13 mouse cellular contexts compared by ENCODE assay signal in the genomic region with DNA sequence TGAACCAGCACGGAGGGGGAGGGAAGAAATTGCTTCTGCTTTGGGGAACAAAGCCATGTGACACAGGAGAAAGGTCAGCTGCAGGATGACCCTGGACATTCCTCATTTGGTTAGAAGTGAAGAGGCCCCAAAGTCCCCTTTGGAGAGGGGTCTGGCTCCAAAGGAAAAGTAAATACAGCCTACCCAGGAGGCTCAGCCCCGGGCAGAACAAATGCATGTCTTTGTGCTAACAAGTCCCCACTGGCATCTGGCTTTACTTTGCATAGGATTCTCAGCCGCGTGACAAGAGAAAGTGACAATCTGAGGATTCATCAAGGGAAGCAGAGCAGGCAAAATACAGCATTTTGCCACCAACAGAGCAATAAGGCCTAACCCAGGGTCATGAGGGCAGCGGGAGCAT. TPM values are rescaled to one million over a fixed set of nuclear protein-coding genes. Genes with fewer than 3 reads are reported as not detected.
DNase-seq lines count a peak whose midpoint lies in the region; ATAC-seq and TF ChIP-seq lines count a peak whose summit lies in the region.
"Had no signal": no experiment of that assay in that cellular context is flagged by ENCODE, and none has a peak within 500 bp of the region (broad histone marks: within the 10 kb centered on the region; RNA-seq: fewer than 3 reads in every experiment).

No protein-coding gene starts in this region.

- TF ChIP-seq EP300 in liver, postnatal 0 days (IDR thresholded peaks at IDR 0.05; ENCODE audit: low read depth) = no peak

- H3K27me3 ChIP-seq in forebrain, embryonic 10.5 days (ENCODE audit: poor library complexity, severe bottlenecking) = peaks cover 5% of the 10 kb centered on the region; the same call in 1 of the 2 replicates
- no peaks in the 10 kb centered on the region for H3K27me3 ChIP-seq in forebrain, postnatal 0 days (ENCODE audit: insufficient read depth, low read length)
- H3K27me3 ChIP-seq in liver, postnatal 0 days (ENCODE audit: insufficient read depth, low read length) = no peaks in the 10 kb centered on the region
- H3K27me3 ChIP-seq in limb, embryonic 11.5 days (ENCODE audit: control insufficient read depth, insufficient read depth, low read length) = no peaks in the 10 kb centered on the region
- no peaks in the 10 kb centered on the region for H3K27me3 ChIP-seq in neural tube, embryonic 14.5 days (ENCODE audit: control insufficient read depth, insufficient read depth, low read length)
- H3K27me3 ChIP-seq: heart, embryonic 12.5 days had no signal

- peaks cover 80% of the 10 kb centered on the region for H3K4me1 ChIP-seq in forebrain, embryonic 10.5 days
- no peaks in the 10 kb centered on the region for H3K4me1 ChIP-seq in forebrain, postnatal 0 days (ENCODE audit: insufficient read depth)
- H3K4me1 ChIP-seq in liver, postnatal 0 days (ENCODE audit: insufficient read depth) = peaks cover 8% of the 10 kb centered on the region
- peaks cover 25% of the 10 kb centered on the region for H3K4me1 ChIP-seq in limb, embryonic 11.5 days (ENCODE audit: control insufficient read depth, insufficient read depth, low read length)
- peaks cover 40% of the 10 kb centered on the region for H3K4me1 ChIP-seq in neural tube, embryonic 14.5 days (ENCODE audit: control insufficient read depth, insufficient read depth, low read length)

- no peak for ATAC-seq in forebrain, postnatal 0 days
- ATAC-seq in liver, postnatal 0 days = no peak
- ATAC-seq in limb, embryonic 11.5 days (ENCODE audit: insufficient number of reproducible peaks, low FRiP score, low TSS enrichment, low read depth) = no peak
- ATAC-seq in neural tube, embryonic 14.5 days (ENCODE audit: low read depth) = no peak

- peak; percentile 73 for DNase-seq in forebrain, embryonic 10.5 days (ENCODE audit: extremely low spot score, low spot score)
- no peak for DNase-seq in forebrain, postnatal 0 days
- peak; percentile 21 for DNase-seq in liver
- DNase-seq in liver, postnatal 0 days = no peak
- peak; percentile 59 for DNase-seq in limb, embryonic 11.5 days (ENCODE audit: low spot score)
- no peak for DNase-seq in ovary, postnatal 14 days (ENCODE audit: low spot score)
- no peak for DNase-seq in heart, postnatal 4 days
- DNase-seq: adrenal gland, postnatal 10 days; cerebellum, postnatal 14 days had no signal

- H3K27ac ChIP-seq in forebrain, embryonic 10.5 days = peak overlapping the region; percentile 73
- H3K27ac ChIP-seq in forebrain, postnatal 0 days (ENCODE audit: low read depth, low read length) = no peak overlapping the region
- no peak overlapping the region for H3K27ac ChIP-seq in liver, postnatal 0 days (ENCODE audit: low read depth)
- H3K27ac ChIP-seq in limb, embryonic 11.5 days (replicated peaks; ENCODE audit: low read depth, low read length) = peak overlapping the region; percentile 36; the same call in 1 of the 2 replicates
- peak overlapping the region; percentile 30; the same call in 1 of the 2 replicates for H3K27ac ChIP-seq in neural tube, embryonic 14.5 days (ENCODE audit: low read depth, low read length)
- H3K27ac ChIP-seq: limb, embryonic 15.5 days had no signal

- no peak for TF ChIP-seq CTCF in forebrain, postnatal 0 days (IDR thresholded peaks at IDR 0.05; ENCODE audit: low read depth)
- TF ChIP-seq CTCF in liver, postnatal 0 days (IDR thresholded peaks at IDR 0.05; ENCODE audit: low read depth) = no peak

- H3K4me3 ChIP-seq in forebrain, embryonic 10.5 days = no peak overlapping the region
- no peak overlapping the region for H3K4me3 ChIP-seq in forebrain, postnatal 0 days (ENCODE audit: low read depth, low read length)
- no peak overlapping the region for H3K4me3 ChIP-seq in liver, postnatal 0 days (ENCODE audit: low read depth, low read length)
- no peak overlapping the region for H3K4me3 ChIP-seq in limb, embryonic 11.5 days (ENCODE audit: low read depth, low read length)
- H3K4me3 ChIP-seq in neural tube, embryonic 14.5 days (ENCODE audit: low read depth, low read length) = no peak overlapping the region
- H3K4me3 ChIP-seq: heart, embryonic 12.5 days; limb, embryonic 15.5 days had no signal

- no peak overlapping the region for H3K9ac ChIP-seq in forebrain, postnatal 0 days
- no peak overlapping the region for H3K9ac ChIP-seq in liver, postnatal 0 days (replicated peaks)
- no peak overlapping the region for H3K9ac ChIP-seq in limb, embryonic 11.5 days (ENCODE audit: low read length)
- H3K9ac ChIP-seq in neural tube, embryonic 14.5 days (replicated peaks; ENCODE audit: low read depth, low read length) = no peak overlapping the region
- H3K9ac ChIP-seq: heart, embryonic 12.5 days; limb, embryonic 15.5 days had no signal

- H3K36me3 ChIP-seq in forebrain, embryonic 10.5 days (replicated peaks) = no peaks in the 10 kb centered on the region
- H3K36me3 ChIP-seq in forebrain, postnatal 0 days (ENCODE audit: insufficient read depth) = no peaks in the 10 kb centered on the region
- H3K36me3 ChIP-seq in liver, postnatal 0 days (replicated peaks; ENCODE audit: insufficient read depth, low read length) = no peaks in the 10 kb centered on the region
- H3K36me3 ChIP-seq in limb, embryonic 11.5 days (ENCODE audit: control insufficient read depth, insufficient read depth, low read length) = no peaks in the 10 kb centered on the region
- no peaks in the 10 kb centered on the region for H3K36me3 ChIP-seq in neural tube, embryonic 14.5 days (ENCODE audit: control insufficient read depth, insufficient read depth, low read length)
- H3K36me3 ChIP-seq: G1E; heart, embryonic 12.5 days; limb, embryonic 15.5 days had no signal

- H3K9me3 ChIP-seq in forebrain, embryonic 10.5 days = 0 out of 2 replicates have a peak, but pooled peaks cover 4% of the 10 kb centered on the region
- no peaks in the 10 kb centered on the region for H3K9me3 ChIP-seq in forebrain, postnatal 0 days (ENCODE audit: low read length)
- H3K9me3 ChIP-seq in liver, postnatal 0 days (ENCODE audit: low read length) = no peaks in the 10 kb centered on the region
- no peaks in the 10 kb centered on the region for H3K9me3 ChIP-seq in limb, embryonic 11.5 days (ENCODE audit: control insufficient read depth, low read length)
- H3K9me3 ChIP-seq in neural tube, embryonic 14.5 days (ENCODE audit: control insufficient read depth, low read length) = no peaks in the 10 kb centered on the region
- H3K9me3 ChIP-seq: G1E; heart, embryonic 12.5 days; limb, embryonic 15.5 days had no signal

- H3K4me2 ChIP-seq in forebrain, postnatal 0 days (ENCODE audit: low read depth) = no peak overlapping the region
- no peak overlapping the region for H3K4me2 ChIP-seq in liver, postnatal 0 days (ENCODE audit: low read depth, low read length)
- no peak overlapping the region for H3K4me2 ChIP-seq in limb, embryonic 11.5 days (ENCODE audit: low read depth, severe bottlenecking)
- no peak overlapping the region for H3K4me2 ChIP-seq in neural tube, embryonic 14.5 days (ENCODE audit: low read depth, low read length)
- H3K4me2 ChIP-seq: heart, embryonic 12.5 days; limb, embryonic 15.5 days had no signal

- 0% methylated on average over 5 of the region's 5 CpGs for WGBS in forebrain, embryonic 10.5 days
- 13% methylated on average over 5 of the region's 5 CpGs for WGBS in forebrain, postnatal 0 days
- 18% methylated on average over 5 of the region's 5 CpGs for WGBS in liver, postnatal 0 days (ENCODE audit: insufficient replicate concordance)
- WGBS in limb, embryonic 11.5 days = 2% methylated on average over 5 of the region's 5 CpGs
- 3% methylated on average over 5 of the region's 5 CpGs for WGBS in neural tube, embryonic 14.5 days

RNA-seq across cellular contexts. Expression of a gene that starts 54.1 kb away (rescaled TPM):
- polyA plus RNA-seq in forebrain, embryonic 10.5 days (2016; fragmentation: Nextera tagmentation; extraction: Ambion mirVana) = 35.3 and 36.8 TPM in 2 replicates
- total RNA-seq in forebrain, postnatal 0 days (2014; rRNA removed) = 20.9 and 26.1 TPM in 2 replicates
- 26.3 and 27.9 TPM in 2 replicates for polyA plus RNA-seq in forebrain, postnatal 0 days (2015; fragmentation: Nextera tagmentation; extraction: Ambion mirVana)
- 0.18 and 0.27 TPM in 2 replicates for polyA plus RNA-seq in liver, postnatal 0 days (2015; fragmentation: Nextera tagmentation; extraction: Ambion mirVana)
- 11.3 and 12.4 TPM in 2 replicates for polyA plus RNA-seq in limb, embryonic 11.5 days (2014; fragmentation: Nextera tagmentation; extraction: Ambion mirVana)
- polyA plus RNA-seq in neural tube, embryonic 14.5 days (2014; fragmentation: Nextera tagmentation; extraction: Ambion mirVana) = 33.4 and 39.0 TPM in 2 replicates
- 1 to 10 TPM; 7.0 TPM for total RNA-seq in heart, postnatal 4 days (2021)
- polyA plus RNA-seq: G1E had no signal

Comparison
In these comparisons a context has a peak if more than half of its experiments do, and no peak if none do; other contexts are left out.
1. DNase-seq: peak in forebrain, embryonic 10.5 days (single experiment), liver (single experiment) and limb, embryonic 11.5 days (single experiment); none in forebrain, postnatal 0 days (single experiment), liver, postnatal 0 days (single experiment), ovary, postnatal 14 days (single experiment) and heart, postnatal 4 days (single experiment).
2. H3K27ac ChIP-seq: peak in forebrain, embryonic 10.5 days (single experiment), limb, embryonic 11.5 days (single experiment) and neural tube, embryonic 14.5 days (single experiment); none in forebrain, postnatal 0 days (single experiment) and liver, postnatal 0 days (single experiment).